Mouse (Mus musculus) forelimb bud, embryonic 11.5 days (tissue): ENCODE data around the gene Baz2b.
"Not testable (repeated sequence)": the region's sequence is repeated elsewhere in the genome, so short reads cannot be mapped to it uniquely, and the experiment has no call there.

Experiments
- DNase-seq: peaks from one replicate; pipeline ENCODE4 v3.0.0-alpha.2; 2012; ENCODE audit warnings: low read depth, low spot score

The Baz2b gene

DNA sequence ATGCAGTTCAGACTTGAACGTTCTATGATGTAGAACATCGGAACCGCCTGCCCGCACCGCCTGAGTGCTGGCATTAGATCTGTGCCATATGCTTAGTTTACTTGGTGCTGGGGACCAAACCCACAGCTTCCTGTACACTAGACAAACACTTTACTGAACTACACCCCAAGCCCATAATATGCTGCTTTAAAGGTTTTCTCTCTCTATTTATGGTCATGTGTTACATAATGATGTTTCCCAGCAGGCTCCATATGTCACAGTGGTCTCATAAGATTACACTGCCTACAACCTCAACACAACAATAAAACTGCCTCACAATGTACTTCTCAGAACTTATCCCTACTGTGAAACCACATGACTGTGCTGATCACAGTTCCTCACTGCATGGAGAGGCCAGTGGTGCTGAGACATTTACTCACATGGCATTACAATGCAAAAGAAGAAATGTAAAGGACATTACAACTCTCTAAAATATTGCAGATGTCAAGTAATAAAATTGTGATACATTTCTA lies 9.5 kb downstream of the Baz2b start:
- no peak for DNase-seq

DNA sequence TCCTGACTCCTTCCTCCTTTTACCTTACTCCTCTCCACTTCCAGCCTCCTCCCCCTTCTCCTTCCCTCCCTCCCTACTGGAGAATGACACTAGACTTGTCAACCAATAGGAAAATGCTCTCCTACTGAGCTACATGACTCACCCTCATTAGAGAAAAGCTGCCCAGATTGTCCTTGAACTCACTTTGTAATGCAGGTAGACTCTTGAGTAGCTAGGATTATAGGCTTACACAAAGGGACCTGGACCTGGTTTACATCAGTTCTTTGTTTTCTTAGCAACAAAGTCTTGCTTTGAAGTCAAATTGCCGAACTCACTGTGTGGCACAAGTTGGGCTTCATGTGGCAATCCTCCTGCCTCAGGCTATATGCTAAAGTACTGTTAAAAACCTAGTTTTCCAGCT lies 12.8 kb downstream of the Baz2b start:
- no peak for DNase-seq

DNA sequence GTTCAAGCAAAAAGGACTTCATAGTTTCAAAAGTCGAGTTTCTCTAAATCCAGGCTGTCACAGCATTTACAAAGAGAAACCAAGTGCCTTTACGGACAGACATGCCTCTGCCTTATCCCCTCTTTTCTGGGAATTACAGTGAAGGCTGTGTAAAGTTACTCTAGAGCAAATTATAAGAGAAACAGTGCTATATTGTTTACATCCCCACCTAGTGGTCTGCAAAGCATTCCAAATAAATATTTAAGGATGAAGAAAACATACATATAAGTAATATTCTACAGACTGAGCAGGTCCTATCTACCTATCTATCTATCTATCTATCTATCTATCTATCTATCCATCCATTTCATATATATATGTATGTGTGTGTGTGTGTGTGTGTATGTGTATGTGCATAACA lies 27.9 kb downstream of the Baz2b start:
- DNase-seq, result no peak

DNA sequence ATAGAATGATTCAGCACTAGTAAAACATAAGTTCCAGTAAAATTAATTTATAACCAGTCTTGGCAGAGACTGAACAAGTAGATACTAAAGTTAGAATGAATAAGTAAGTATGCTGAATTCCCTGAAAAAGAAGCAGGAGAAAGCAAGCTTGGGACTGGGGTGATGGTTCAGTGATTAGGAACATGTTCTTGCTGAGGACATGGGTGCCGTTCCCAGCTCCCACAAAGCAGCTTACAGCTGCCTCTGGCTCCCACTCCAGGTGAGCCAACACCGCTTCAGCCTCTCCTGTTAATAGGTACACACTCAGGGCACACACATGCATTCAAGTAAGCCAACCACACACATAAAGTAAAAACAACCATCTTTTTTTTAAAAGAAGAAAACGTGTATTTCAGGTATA lies 32.1 kb downstream of the Baz2b start:
- DNase-seq, result no peak

DNA sequence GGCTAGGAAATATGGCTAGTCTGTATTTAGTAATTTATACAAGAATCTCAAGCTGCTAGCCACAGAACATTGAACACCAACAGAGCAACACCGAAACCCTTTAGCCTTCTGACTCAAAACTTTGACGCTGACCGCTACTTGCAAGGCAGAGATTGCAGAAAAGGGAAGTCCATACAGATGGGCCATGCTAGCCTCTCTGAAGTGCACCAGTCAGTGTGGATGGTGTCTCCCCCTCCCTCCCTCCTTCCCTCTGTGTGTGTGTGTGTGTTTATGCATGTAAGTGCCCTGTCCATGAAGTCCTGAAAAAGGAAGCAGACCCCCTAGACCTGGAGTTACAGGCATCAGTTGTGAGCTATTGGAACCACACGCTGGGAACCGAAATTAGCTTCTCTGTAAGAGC lies 33.6 kb downstream of the Baz2b start:
- DNase-seq, result no peak

DNA sequence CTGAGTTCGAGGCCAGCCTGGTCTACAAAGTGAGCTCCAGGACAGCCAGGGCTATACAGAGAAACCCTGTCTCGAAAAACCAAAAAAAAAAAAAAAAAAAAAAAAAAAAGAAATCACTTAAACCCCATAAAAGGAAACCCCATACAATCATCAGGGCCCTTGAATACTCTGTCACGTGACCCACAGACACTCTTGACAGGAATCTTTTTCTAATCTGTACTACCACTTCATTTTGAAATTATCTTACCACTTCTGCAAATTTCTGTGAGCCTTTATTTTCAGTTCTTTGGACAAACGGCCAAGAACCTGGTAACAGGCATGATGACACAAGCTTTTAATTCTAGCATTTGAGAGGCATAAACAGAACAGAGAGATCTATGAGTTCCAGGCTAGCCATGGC lies 34.6 kb downstream of the Baz2b start:
- no peak for DNase-seq

DNA sequence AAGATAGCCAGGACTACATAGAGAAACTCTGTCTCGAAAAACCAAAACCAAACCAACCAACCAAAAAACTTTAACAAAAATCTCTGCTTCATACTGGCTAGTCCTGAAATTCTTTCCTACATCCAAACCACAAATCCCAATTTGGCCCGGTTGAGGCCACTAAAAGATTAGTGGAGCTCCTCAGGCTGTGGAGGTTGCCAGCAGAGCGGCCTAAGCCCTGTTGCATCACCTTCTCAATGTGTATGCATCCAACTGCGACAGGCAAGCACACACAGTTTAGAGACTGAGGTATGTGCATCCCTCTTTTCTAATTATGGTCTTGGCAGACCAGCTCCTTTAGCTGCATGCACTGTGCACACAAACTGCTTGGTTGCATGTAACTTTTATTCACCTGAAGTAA lies 36.0 kb downstream of the Baz2b start:
- no peak for DNase-seq

DNA sequence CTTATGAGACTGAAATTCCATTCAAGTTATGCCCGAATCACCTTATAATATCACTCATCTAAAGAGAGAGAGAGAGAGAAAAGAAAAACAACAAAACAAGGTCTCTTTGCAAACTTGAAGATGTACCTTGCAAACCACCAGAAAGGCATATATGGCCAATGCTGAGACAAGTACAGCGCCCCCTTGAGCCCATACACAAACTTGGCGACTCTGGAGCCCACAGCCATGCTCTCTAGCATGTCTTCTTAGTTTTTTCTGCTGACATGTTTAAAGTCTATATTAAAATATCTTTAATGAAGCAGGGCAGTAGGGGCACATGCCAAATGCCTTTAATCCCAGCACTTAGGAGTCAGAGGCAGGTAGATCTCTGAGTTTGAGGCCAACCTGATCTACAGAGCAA lies 36.4 kb downstream of the Baz2b start:
- DNase-seq, result no peak

DNA sequence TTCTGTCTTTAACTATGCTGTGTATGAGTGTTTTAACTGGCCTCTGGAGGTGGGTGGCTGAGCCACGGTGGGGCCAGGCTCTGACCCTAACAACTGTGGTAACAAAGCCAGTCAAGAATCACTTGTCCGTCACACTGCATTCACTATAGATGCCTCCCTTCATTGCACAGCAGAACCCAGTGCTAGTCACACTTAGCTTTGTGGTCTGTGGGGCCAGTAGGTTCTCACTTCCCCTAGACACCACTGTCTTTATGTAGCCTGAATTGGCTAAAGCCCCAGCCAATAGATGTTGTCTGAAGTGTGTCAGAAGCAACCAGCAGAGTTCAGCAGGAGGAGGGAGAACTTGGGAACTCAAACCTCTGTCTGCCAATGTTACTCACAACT lies 37.1 kb downstream of the Baz2b start:
- DNase-seq, result no peak

DNA sequence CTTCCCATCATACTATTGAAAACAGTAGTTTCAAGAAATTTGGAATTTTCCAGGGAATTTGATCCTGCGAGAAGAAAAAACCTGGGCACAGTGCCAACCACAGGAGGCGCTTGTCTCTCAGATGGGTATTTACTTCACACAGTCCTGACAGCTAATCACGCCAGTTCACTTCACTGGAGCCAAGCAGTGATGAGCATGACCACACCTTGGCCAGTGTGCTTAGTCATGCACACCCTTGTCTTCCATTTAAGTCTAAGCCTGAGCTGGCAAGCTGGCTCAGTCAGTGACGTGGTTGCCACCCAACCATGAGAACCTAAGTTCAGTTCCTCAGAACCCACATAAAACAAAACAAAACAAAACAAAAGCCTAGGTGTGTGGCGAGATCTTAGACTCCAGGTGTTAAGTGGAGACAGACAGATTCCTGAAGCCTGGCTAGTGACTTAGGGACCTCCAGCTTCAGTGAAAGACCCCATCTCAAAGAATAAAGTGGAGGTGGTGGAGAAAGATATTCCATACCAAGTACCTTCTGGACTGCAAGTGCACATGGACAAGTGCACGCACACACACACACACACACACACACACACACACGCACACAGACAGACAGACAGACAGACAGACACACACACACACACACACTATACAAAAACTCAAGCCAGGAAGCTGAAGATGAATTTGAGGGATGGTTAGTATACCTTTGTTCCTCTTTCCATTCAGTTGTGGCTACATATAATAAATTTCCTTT lies 37.7 kb downstream of the Baz2b start:
- no peak for DNase-seq

DNA sequence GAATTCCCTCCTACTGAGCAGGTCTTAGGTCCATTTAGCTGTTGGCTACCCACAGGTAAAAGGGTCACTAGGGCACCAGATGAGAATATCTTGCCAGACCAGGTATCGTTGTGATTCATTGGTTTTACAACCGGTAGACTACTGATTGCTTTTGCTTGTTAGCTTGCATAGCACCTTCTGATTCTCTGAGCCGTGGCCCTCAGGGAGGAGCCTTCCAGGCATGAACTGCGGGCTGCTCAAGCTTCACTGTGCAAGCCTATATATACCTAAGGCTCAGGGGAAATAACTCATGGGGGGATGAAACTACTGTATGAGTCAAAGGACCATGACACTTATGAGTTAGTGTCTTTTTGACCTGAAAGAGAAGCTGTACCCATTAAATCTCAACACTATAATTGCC lies 42.8 kb downstream of the Baz2b start:
- DNase-seq, result no peak

DNA sequence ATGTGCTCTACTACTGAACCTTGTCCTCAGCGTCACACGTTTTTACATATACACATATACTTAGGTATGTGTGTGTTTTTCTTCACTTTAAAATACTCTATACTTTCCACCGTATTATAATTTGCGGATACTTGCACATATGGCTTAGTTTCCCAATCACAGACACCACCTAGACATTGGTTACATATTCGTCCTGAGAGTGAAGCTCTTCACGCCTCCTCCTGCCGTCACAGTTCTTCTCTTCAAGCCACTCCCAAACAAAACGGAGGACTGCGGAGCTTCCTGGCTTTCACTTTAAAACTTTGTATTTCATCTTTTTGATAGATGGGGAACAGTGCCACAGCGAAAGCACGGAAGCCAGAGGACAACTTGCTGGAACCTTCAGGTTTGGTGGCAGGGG lies 44.0 kb downstream of the Baz2b start:
- no peak for DNase-seq

DNA sequence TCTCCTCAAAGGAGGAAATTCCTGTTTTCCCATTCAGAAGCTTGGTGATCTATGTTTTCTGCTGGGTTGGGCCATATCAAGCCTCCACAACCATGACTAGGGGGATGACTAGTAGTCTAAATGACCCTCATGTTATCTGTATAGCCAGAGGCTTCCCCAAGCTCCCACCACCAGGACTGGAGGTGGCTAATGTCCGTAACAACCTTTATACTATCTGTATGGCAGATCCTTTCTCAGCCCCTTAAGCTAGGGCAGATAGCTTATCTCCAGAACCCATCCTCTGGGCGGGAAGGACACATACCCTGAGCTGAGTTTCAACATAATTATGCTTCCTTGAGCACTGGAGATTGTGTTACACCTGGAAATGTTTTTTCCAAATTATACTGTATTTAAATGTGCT lies 45.9 kb downstream of the Baz2b start:
- no peak for DNase-seq

DNA sequence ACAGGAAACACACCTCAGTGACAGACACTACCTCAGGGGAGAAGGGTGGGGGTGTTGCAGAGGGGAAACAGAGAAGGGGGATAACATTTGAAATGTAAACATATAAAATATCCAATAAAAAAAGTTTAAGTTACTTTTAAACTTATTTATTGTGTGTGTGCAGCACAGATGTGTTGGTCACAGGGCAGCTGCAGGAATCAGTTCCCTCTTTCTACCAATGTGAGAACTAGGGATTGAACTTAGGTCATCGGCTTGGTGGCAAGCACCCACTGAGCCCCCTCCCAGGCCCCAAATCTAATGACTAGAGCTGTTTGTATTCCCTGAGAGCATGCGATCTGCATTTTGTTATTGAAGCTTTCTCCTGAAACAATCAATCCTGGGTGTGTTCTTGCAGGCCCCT lies 57.2 kb downstream of the Baz2b start:
- DNase-seq, result no peak

DNA sequence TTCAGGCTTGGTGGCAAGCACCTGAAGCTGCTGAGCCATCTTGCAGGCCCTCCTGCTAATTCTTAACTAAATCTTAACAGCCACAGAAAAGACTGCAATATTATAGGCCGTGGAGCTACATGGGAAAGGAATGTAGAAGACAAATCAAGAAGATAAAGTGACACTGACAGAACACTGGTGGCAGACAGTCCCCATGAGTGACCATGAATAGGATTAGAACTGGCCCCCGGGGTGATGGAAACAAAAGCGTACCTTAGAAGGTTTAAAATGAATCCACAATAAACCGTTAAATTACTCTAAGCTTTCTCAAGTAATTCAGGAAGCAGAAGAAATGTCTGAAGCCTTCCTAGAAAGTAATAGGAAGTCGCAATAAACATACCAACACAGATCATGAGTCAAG lies 61.0 kb downstream of the Baz2b start:
- DNase-seq, result no peak

DNA sequence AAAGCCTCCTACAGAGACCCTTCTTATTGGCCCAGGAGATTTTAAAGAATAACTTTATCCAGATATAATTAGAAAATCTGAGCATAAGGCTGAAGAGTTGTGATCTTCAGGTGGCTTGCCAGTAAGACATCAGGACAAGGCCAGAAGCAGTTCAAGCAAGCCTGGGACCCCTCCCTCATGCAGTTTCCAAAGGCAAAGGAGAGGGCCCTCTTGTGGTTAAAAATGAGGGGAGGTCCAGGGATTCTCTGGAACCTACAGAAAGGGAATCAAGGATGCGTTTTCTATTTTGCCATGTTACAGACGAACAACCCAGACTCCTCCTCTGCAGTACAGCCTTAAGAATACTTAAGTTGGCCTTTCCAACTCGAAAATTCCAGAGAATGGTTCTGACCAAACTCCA lies 62.2 kb downstream of the Baz2b start:
- DNase-seq, result no peak

DNA sequence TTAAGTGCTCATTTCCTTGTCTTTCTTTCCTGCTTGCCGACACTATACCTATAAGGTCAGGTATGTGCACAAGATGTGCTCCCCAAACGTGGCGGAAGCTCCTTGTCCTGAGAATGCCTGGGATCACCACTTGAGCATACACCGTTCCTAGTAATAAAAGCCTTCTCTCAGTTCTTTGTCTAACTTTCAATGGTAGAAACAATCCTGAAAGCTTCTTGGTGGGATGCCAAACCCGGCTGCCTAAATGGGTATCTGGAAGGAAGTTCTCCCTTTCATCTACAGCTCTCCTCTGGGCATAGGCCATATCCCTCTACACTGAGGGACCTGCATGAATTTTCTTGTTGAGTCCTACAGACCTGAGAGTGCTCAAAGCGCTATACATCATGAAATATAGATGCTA lies 63.9 kb downstream of the Baz2b start:
- DNase-seq, result no peak

DNA sequence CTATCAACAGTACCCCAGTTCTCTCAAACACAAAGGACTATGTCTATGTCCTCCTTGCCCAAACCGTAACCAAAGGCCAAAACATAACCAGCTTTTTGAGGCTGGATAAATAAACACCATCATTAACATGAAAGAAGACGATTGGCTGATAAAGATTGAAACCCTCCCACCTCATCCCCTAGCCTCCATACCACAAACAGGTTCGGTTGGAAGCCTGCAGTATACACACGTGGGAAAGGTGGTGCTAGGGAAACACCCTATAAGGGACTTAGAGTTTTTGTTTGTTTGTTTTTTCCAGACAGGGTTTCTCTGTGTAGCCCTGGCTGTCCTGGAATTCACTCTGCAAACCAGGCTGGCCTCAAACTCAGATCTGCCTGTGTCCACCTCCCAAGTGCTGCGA lies 66.3 kb downstream of the Baz2b start:
- no peak for DNase-seq

DNA sequence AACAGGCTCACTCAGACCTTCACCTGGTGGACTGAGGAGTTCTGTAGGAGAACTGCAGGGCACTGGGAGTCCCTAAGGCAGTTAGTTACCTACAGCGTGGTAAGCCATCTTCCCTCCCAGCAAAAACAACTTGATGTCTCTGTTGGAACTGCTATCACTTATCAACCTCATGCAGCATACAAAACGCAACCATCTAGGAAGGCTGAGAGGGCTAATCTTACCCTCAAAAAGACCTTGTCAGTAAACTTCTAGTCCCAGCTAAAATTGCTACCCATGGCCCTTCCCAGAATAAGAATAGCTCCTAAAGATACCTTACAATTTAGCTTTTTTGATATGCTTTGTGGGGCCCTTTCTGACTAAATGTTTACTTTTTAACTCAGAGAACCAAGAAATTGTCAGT lies 67.4 kb downstream of the Baz2b start:
- no peak for DNase-seq

DNA sequence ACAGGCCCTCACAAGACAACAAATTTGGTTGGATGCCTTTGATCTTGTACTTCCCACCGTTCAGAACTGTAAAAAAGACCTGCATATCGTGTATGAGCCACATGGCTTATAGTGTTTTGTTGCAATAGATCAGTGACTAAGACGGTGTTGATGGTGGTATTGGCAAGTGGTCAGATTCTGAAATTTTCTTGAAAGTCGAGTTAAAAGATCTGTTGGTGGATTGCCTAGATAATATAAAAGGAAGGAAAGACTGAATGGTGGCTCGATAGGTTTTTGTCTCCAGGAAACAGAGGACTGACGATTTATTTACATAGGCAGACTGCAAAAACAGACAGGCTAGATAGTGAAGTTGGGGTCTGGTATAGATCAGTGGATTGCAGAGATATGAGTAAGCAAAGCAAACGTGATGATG lies 70.9 kb downstream of the Baz2b start:
- no peak for DNase-seq

DNA sequence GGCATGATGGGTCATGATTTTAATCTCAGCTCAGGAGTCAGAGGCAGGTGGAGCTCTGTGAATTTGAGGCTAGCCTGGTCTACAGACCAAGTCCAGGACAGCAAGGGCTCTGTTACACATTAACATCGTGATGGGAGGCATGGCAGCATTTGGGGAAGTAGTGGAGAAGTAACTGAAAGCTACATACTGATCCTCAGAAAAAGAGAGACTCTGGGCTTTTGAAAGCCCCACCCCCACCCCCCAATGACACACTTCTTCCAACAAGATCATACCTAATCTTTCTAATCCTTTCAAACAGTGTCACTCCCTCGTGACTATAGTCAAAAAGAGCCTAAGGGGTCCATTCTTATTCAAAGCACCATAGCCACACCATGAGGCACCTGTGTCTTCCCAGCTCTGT lies 73.8 kb downstream of the Baz2b start:
- DNase-seq, result no peak

DNA sequence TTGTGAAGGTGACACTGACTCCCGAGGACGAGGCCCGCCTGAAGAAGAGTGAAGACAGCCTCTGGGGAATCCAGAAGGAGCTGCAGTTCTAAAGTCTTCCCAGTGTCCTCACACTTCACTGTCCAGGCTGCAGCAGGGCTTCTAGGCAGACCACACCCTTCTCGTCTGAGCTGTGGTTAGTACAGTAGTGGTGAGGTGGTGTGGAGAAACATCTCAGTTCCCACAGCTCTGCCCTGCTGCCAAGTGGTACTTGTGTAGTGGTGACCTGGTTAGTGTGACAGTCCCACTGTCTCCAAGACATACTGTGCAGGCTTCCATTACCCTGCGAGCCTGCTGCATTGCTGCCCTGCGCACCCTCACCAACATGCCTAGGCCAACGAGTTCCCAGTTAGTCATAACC lies 74.7 kb downstream of the Baz2b start:
- DNase-seq, result not testable (repeated sequence)

DNA sequence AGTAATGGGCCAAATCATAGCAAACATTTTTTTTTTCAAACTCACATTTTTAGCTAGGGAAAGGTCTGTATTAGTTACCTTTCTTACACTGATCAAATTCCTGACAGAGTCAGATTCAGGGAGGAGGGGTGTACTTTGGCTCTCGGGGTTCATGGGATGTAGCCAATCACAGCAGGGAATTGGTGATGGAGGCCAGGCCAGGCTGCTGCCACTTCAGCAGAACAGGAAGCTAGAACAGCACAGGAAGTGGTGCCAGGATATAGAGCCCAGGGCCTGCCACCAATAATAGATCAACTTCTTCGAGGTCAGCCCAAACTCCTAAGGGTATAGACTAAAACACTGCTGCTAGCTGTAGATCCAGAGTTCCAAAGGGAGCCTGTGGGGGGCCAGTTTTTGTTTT lies 76.6 kb downstream of the Baz2b start:
- no peak for DNase-seq
